Mouse (Mus musculus): Measurements from ENCODE around the gene Ap3b1. TPM values are rescaled to one million over a fixed set of nuclear protein-coding genes. Genes with fewer than 3 reads are reported as not detected.
A peak's percentile ranks its signal among the peaks of the same experiment; 100 is the strongest.

Gene Ap3b1
- total and polyA plus RNA-seq, 2 experiments, result 21.1 to 28.3 TPM

GRCm38 (mm10) chr13:94375526-94376390 is 17.0 kb downstream of the Ap3b1 start:
- DNase-seq (ENCODE audit: extremely low read depth, low read depth, low spot score), result peak; percentile 35
- no peak overlapping the region for H3K27ac ChIP-seq (replicated peaks; ENCODE audit: insufficient read depth, low read depth, low read length)
- WGBS, result 65% methylated on average over 7 of the region's 7 CpGs
- H3K36me3 ChIP-seq (ENCODE audit: control insufficient read depth, insufficient read depth, low read length), result no peaks in the 10 kb centered on the region; the same call in 1 of the 2 replicates
- TF ChIP-seq CTCF (IDR thresholded peaks at IDR 0.05; ENCODE audit: low read depth, low read length), result no peak
- TF ChIP-seq POLR2A (IDR thresholded peaks at IDR 0.05; ENCODE audit: extremely low read depth, insufficient read depth, low read length), result no peak
- H3K27me3 ChIP-seq (ENCODE audit: control insufficient read depth, insufficient read depth, low read length), result no peaks in the 10 kb centered on the region
- H3K4me1 ChIP-seq (ENCODE audit: control insufficient read depth, insufficient read depth, low read length), result peaks cover 7% of the 10 kb centered on the region
- H3K79me2 ChIP-seq (ENCODE audit: control insufficient read depth, insufficient read depth, low read length), result peaks cover 36% of the 10 kb centered on the region
- H3K9ac ChIP-seq (ENCODE audit: low read depth, low read length), result no peak overlapping the region
- H3K4me3 ChIP-seq (ENCODE audit: insufficient read depth, low read depth, low read length), result no peak overlapping the region

GRCm38 (mm10) chr13:94379006-94379405 is 20.2 kb downstream of the Ap3b1 start:
- TF ChIP-seq POLR2A (IDR thresholded peaks at IDR 0.05; ENCODE audit: extremely low read depth, insufficient read depth, low read length) (no peak), CTCF (IDR thresholded peaks at IDR 0.05; ENCODE audit: low read depth, low read length) (no peak)
- no peaks in the 10 kb centered on the region for H3K27me3 ChIP-seq (ENCODE audit: control insufficient read depth, insufficient read depth, low read length)
- H3K27ac ChIP-seq (replicated peaks; ENCODE audit: insufficient read depth, low read depth, low read length), result no peak overlapping the region
- 93% methylated on average over 4 of the region's 4 CpGs for WGBS
- H3K4me3 ChIP-seq (ENCODE audit: insufficient read depth, low read depth, low read length), result no peak overlapping the region
- H3K4me1 ChIP-seq (ENCODE audit: control insufficient read depth, insufficient read depth, low read length), result peaks cover 10% of the 10 kb centered on the region
- H3K9ac ChIP-seq (ENCODE audit: low read depth, low read length), result no peak overlapping the region
- DNase-seq (ENCODE audit: extremely low read depth, low read depth, low spot score), result no peak
- peaks cover 22% of the 10 kb centered on the region for H3K79me2 ChIP-seq (ENCODE audit: control insufficient read depth, insufficient read depth, low read length)
- no peaks in the 10 kb centered on the region; the same call in 1 of the 2 replicates for H3K36me3 ChIP-seq (ENCODE audit: control insufficient read depth, insufficient read depth, low read length)

GRCm38 (mm10) chr13:94381427-94381826 is 22.7 kb downstream of the Ap3b1 start:
- Histone ChIP-seq H3K27ac (replicated peaks; ENCODE audit: insufficient read depth, low read depth, low read length) (no peak overlapping the region), H3K36me3 (ENCODE audit: control insufficient read depth, insufficient read depth, low read length) (no peaks in the 10 kb centered on the region; the same call in 1 of the 2 replicates), H3K4me3 (ENCODE audit: insufficient read depth, low read depth, low read length) (no peak overlapping the region), H3K4me1 (ENCODE audit: control insufficient read depth, insufficient read depth, low read length) (peaks cover 10% of the 10 kb centered on the region), H3K79me2 (ENCODE audit: control insufficient read depth, insufficient read depth, low read length) (peaks cover 22% of the 10 kb centered on the region; the same call in 1 of the 2 replicates), H3K27me3 (ENCODE audit: control insufficient read depth, insufficient read depth, low read length) (no peaks in the 10 kb centered on the region), H3K9ac (ENCODE audit: low read depth, low read length) (no peak overlapping the region)
- DNase-seq (ENCODE audit: extremely low read depth, low read depth, low spot score), result no peak
- no peak for TF ChIP-seq CTCF (IDR thresholded peaks at IDR 0.05; ENCODE audit: low read depth, low read length)
- no peak for TF ChIP-seq POLR2A (IDR thresholded peaks at IDR 0.05; ENCODE audit: extremely low read depth, insufficient read depth, low read length)
- WGBS, result 40% methylated on average over 4 of the region's 4 CpGs

GRCm38 (mm10) chr13:94381829-94382675 is 23.3 kb downstream of the Ap3b1 start:
- H3K4me1 ChIP-seq (ENCODE audit: control insufficient read depth, insufficient read depth, low read length), result peaks cover 10% of the 10 kb centered on the region
- no peaks in the 10 kb centered on the region for H3K27me3 ChIP-seq (ENCODE audit: control insufficient read depth, insufficient read depth, low read length)
- peak overlapping the region; percentile 41 for H3K4me3 ChIP-seq (ENCODE audit: insufficient read depth, low read depth, low read length)
- peak overlapping the region; percentile 61 for H3K27ac ChIP-seq (replicated peaks; ENCODE audit: insufficient read depth, low read depth, low read length)
- H3K36me3 ChIP-seq (ENCODE audit: control insufficient read depth, insufficient read depth, low read length), result no peaks in the 10 kb centered on the region
- peak; percentile 60 for DNase-seq (ENCODE audit: extremely low read depth, low read depth, low spot score)
- WGBS, result 34% methylated on average over 8 of the region's 8 CpGs
- peak overlapping the region; percentile 30 for H3K9ac ChIP-seq (ENCODE audit: low read depth, low read length)
- peaks cover 25% of the 10 kb centered on the region; the same call in 1 of the 2 replicates for H3K79me2 ChIP-seq (ENCODE audit: control insufficient read depth, insufficient read depth, low read length)
- TF ChIP-seq POLR2A (IDR thresholded peaks at IDR 0.05; ENCODE audit: extremely low read depth, insufficient read depth, low read length) (no peak), CTCF (IDR thresholded peaks at IDR 0.05; ENCODE audit: low read depth, low read length) (no peak)

GRCm38 (mm10) chr13:94384931-94385570 is 26.3 kb downstream of the Ap3b1 start:
- Histone ChIP-seq H3K4me3 (ENCODE audit: insufficient read depth, low read depth, low read length) (no peak overlapping the region), H3K4me1 (ENCODE audit: control insufficient read depth, insufficient read depth, low read length) (peaks cover 8% of the 10 kb centered on the region), H3K9ac (ENCODE audit: low read depth, low read length) (no peak overlapping the region), H3K27me3 (ENCODE audit: control insufficient read depth, insufficient read depth, low read length) (no peaks in the 10 kb centered on the region), H3K27ac (replicated peaks; ENCODE audit: insufficient read depth, low read depth, low read length) (no peak overlapping the region), H3K79me2 (ENCODE audit: control insufficient read depth, insufficient read depth, low read length) (peaks cover 31% of the 10 kb centered on the region; the same call in 1 of the 2 replicates), H3K36me3 (ENCODE audit: control insufficient read depth, insufficient read depth, low read length) (no peaks in the 10 kb centered on the region)
- 89% methylated on average over 3 of the region's 3 CpGs for WGBS
- no peak for DNase-seq (ENCODE audit: extremely low read depth, low read depth, low spot score)
- TF ChIP-seq CTCF (IDR thresholded peaks at IDR 0.05; ENCODE audit: low read depth, low read length), result no peak
- TF ChIP-seq POLR2A (IDR thresholded peaks at IDR 0.05; ENCODE audit: extremely low read depth, insufficient read depth, low read length), result no peak

All from liver, adult 2 months (tissue).